Mouse (Mus musculus) liver, embryonic 12.5 days (tissue): Measurements from ENCODE around the gene Nfatc2. TPM values are rescaled to one million over a fixed set of nuclear protein-coding genes. Genes with fewer than 3 reads are reported as not detected.

ENCODE experiments used
- ATAC-seq: fragments of 200-750 bp; cut with Nextera tagmentation; 2 replicates; pipeline ENCODE4 v1.8.0; 2017; ENCODE audit warnings: moderate number of reproducible peaks, mild to moderate bottlenecking, moderate library complexity
- H3K27ac ChIP-seq: fragments of 300-500 bp; sonication (generic); 2 replicates; pipeline ENCODE4 v1.5.1; 2016; ENCODE audit warnings: mild to moderate bottlenecking
- H3K27me3 ChIP-seq: fragments of 300-500 bp; sonication (generic); replicated peaks from 2 replicates; pipeline ENCODE4 v1.6.1; 2016; ENCODE audit warnings: mild to moderate bottlenecking, moderate library complexity
- H3K36me3 ChIP-seq: fragments of 300-500 bp; sonication (generic); 2 replicates; pipeline ENCODE4 v1.6.1; 2016; ENCODE audit warnings: mild to moderate bottlenecking, moderate library complexity
- H3K4me1 ChIP-seq: fragments of 300-500 bp; sonication (generic); 2 replicates; pipeline ENCODE4 v1.6.1; 2016
- H3K4me2 ChIP-seq: fragments of 300-500 bp; sonication (generic); 2 replicates; pipeline ENCODE4 v1.6.1; 2016; ENCODE audit warnings: mild to moderate bottlenecking, moderate library complexity
- H3K4me3 ChIP-seq: fragments of 300-500 bp; sonication (generic); 2 replicates; pipeline ENCODE4 v1.5.1; 2016; ENCODE audit warnings: mild to moderate bottlenecking, moderate library complexity
- H3K9ac ChIP-seq: fragments of 300-500 bp; sonication (generic); 2 replicates; pipeline ENCODE4 v1.6.1; 2016; ENCODE audit warnings: mild to moderate bottlenecking, moderate library complexity
- H3K9me3 ChIP-seq: fragments of 300-500 bp; sonication (generic); replicated peaks from 2 replicates; pipeline ENCODE4 v1.6.1; 2016; ENCODE audit warnings: mild to moderate bottlenecking, moderate library complexity
- WGBS: fragments of 180-500 bp; shearing (Covaris S2); methylation state at CpG from one replicate; pipeline ENCODE4 v1.1.7; 2016; ENCODE audit not compliant: insufficient replicate concordance; 5-methylcytosine and 5-hydroxymethylcytosine counted together
- polyA plus RNA-seq: library from polyadenylated mRNA; unstranded; fragments of >200 nt; fragmentation: Nextera tagmentation; extraction: Ambion mirVana; gene quantifications from 2 replicates; pipeline ENCODE4 v1.2.1, GENCODE M21; 2016

Gene Nfatc2
- polyA plus RNA-seq, 1 experiment from 2014 or later = 0.29 TPM

DNA sequence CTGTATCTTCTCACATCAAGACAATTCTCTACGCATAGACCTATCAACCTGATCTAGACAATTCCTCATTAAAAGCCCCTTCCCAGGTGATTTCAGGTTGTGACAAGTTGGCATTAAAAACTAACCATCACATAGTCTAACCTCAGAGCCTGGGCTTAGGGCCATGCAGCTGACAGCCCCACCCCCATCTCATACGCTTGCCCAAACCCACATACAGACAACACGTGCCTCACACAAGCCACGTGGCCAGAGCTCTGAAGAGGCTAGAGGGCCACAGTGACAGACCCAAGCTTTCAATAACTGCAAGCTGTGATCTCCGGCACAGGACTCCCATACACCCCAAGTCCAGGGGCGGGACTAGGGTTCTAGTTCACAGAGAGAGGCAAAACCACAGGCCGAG, 80.7 kb downstream of the Nfatc2 start:
- Histone ChIP-seq H3K4me1 (peaks cover 14% of the 10 kb centered on the region), H3K27me3 (peaks cover 14% of the 10 kb centered on the region), H3K4me3 (no peak overlapping the region), H3K27ac (no peak overlapping the region), H3K4me2 (no peak overlapping the region), H3K36me3 (no peaks in the 10 kb centered on the region), H3K9me3 (no peaks in the 10 kb centered on the region), H3K9ac (no peak overlapping the region)
- WGBS = 73% methylated on average over 7 of the region's 7 CpGs
- ATAC-seq = no peak

DNA sequence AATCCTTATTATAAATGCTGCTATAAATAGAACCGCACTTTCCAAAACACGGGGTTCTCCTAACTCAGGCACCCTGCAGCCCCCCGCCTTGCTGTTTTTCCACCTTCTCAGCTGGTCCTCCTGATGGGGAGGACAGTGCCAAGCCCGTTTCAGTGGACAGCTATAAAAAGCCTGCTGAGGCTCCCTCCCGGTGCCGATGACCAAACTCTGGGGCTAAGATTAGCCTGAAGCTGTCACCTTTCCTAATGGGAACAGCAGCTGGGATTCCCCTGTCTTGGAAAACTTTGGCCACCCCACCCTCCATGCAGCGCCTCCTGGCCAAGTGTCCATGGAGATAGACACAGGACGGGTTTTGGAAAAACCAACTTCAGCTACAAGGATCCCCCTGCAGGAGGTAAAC, 81.9 kb downstream of the Nfatc2 start:
- no peaks in the 10 kb centered on the region for H3K36me3 ChIP-seq
- peaks cover 9% of the 10 kb centered on the region for H3K27me3 ChIP-seq
- no peak overlapping the region for H3K27ac ChIP-seq
- no peak overlapping the region for H3K9ac ChIP-seq
- WGBS = 71% methylated on average over 8 of the region's 8 CpGs
- no peak for ATAC-seq
- no peak overlapping the region for H3K4me2 ChIP-seq
- no peak overlapping the region for H3K4me3 ChIP-seq
- no peaks in the 10 kb centered on the region for H3K9me3 ChIP-seq
- 0 out of 2 replicates have a peak, but pooled peaks cover 3% of the 10 kb centered on the region for H3K4me1 ChIP-seq

DNA sequence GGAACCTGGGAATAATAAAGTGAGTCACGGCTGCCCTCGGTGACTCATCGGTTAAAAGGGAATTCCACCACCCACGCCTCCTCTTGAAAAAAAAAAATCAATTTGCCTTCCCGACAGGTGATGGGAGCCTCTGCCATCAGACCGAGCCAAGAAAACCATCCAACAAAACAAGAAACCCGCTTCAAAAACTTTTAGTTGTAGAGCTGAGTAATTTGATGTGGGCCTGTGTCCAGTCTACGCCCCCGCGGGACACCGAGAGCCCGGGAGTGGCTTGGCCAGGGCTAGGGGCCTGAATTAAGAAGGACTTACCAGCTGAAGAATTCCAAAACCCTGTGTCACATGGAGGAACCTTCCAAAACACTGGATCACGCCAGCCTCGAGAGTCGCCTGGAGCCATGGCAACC, 83.2 kb downstream of the Nfatc2 start:
- H3K9ac ChIP-seq = no peak overlapping the region
- no peak for ATAC-seq
- 76% methylated on average over 15 of the region's 15 CpGs for WGBS
- H3K4me1 ChIP-seq = 0 out of 2 replicates have a peak, but pooled peaks cover 3% of the 10 kb centered on the region
- no peaks in the 10 kb centered on the region for H3K36me3 ChIP-seq
- H3K27me3 ChIP-seq = peaks cover 9% of the 10 kb centered on the region
- H3K4me3 ChIP-seq = no peak overlapping the region
- no peak overlapping the region for H3K4me2 ChIP-seq
- H3K9me3 ChIP-seq = no peaks in the 10 kb centered on the region
- H3K27ac ChIP-seq = no peak overlapping the region

DNA sequence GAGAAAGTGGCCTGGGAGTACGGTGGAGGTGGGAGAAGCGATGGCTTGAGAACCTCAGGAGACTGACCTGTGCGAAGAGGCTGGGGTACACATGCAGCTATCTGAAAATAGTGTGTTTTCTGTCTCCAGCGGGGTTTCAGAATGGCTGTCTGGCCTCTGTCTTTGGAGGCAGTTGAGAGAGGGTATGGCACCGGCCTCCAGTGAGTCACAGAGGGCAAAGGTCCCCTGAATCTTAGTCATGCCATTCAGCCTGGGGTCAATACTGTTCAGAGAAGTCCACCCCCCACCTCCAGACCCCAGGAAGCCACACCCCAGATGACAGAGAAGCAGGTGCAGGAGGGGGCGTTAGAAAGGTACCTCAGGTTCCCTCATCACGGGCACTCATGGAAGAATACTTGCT, 83.7 kb downstream of the Nfatc2 start:
- no peaks in the 10 kb centered on the region for H3K36me3 ChIP-seq
- H3K27me3 ChIP-seq = peaks cover 5% of the 10 kb centered on the region; the same call in 1 of the 2 replicates
- no peak overlapping the region for H3K4me2 ChIP-seq
- ATAC-seq = no peak
- no peak overlapping the region for H3K9ac ChIP-seq
- no peak overlapping the region for H3K4me3 ChIP-seq
- H3K27ac ChIP-seq = no peak overlapping the region
- no peaks in the 10 kb centered on the region for H3K9me3 ChIP-seq
- WGBS = 74% methylated on average over 7 of the region's 7 CpGs
- H3K4me1 ChIP-seq = 0 out of 2 replicates have a peak, but pooled peaks cover 3% of the 10 kb centered on the region

DNA sequence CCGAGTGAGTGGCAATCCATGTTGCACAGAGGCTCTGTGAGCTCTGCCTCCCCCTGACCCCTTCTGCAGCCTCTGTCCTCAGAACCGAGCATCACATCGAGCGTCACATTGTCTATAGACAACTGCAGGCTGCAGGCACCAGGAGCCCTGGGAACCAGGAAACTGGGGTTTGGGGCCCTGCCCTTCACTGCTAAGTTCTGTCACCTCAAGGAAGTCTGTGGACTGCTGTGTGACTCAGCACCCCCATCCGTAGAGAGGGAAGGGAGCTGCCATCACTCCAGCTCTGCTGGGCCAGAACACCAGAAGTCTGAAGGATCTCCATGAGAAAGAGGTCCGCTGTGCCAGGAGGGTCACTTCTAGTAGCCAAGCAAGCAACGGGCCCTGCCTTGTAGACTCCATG, 84.7 kb downstream of the Nfatc2 start:
- H3K4me2 ChIP-seq = no peak overlapping the region
- no peak overlapping the region for H3K9ac ChIP-seq
- H3K27ac ChIP-seq = no peak overlapping the region
- H3K27me3 ChIP-seq = peaks cover 4% of the 10 kb centered on the region; the same call in 1 of the 2 replicates
- no peaks in the 10 kb centered on the region for H3K9me3 ChIP-seq
- no peak overlapping the region for H3K4me3 ChIP-seq
- H3K36me3 ChIP-seq = no peaks in the 10 kb centered on the region
- ATAC-seq = no peak
- WGBS = 40% methylated on average over 7 of the region's 7 CpGs
- 0 out of 2 replicates have a peak, but pooled peaks cover 3% of the 10 kb centered on the region for H3K4me1 ChIP-seq

DNA sequence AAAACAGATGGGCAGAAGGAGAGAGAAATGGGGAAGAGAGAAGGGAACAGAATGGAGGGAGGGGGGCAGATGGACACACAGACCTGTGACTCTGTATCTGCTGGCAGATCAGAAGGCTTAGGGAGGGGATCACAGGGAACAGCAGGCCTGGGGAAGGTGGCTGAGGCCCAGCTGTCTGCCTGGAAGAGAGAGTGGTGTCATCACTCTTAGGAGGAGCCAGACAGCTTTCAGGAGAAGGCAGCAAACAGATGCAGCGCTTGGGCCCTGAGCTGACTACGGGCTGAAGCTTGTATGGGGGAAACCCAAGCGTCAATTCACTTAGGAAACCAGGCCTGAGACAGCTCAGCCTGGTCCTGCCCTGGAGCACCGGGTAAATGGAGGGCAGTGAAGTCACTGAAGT, 86.0 kb downstream of the Nfatc2 start:
- no peak overlapping the region for H3K27ac ChIP-seq
- H3K4me1 ChIP-seq = 0 out of 2 replicates have a peak, but pooled peaks cover 3% of the 10 kb centered on the region
- H3K4me2 ChIP-seq = no peak overlapping the region
- WGBS = 67% methylated on average over 4 of the region's 4 CpGs
- no peaks in the 10 kb centered on the region for H3K36me3 ChIP-seq
- no peak for ATAC-seq
- H3K4me3 ChIP-seq = no peak overlapping the region
- 0 out of 2 replicates have a peak, but pooled peaks cover 3% of the 10 kb centered on the region for H3K9me3 ChIP-seq
- H3K9ac ChIP-seq = no peak overlapping the region
- peaks cover 4% of the 10 kb centered on the region; the same call in 1 of the 2 replicates for H3K27me3 ChIP-seq

DNA sequence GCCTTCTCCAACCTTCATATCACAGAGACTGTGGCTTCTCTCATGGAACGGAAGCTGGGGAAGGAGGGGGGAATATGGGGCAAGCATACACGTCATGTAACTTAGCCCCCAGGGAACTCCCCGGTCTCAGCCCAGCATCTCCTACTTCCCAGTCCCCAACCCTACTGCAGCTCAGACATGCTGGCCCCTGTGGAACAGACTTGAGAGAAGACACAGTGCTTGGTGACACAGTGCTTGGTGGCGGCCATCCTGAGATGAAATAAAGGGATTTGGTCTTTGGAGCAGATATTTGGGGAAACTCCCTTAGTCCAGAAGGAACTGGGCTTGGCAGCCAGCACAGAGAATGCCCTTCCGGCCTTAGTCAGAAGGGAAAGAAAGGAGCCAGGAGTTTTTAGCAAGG, 87.3 kb downstream of the Nfatc2 start:
- H3K36me3 ChIP-seq = no peaks in the 10 kb centered on the region
- ATAC-seq = no peak

DNA sequence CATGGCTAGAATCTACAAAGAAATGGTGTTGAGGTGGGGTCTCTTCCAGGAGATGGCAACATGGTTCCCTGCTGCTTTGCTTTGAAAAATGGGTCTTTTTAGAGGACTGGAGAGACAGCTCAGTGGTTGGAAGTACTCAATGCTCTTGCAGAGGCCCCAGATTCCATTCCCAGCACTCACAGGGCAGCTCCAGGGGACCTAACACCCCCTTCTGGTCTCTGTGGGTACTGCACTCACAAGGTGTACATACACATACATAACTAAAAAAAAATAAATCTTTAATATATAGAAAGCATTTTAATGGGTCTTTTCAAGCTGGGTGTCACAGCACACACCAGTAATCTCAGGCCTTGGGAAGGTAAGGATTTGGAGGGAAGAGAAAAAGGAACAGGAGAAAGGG, 89.9 kb downstream of the Nfatc2 start:
- Histone ChIP-seq H3K4me1 (no peaks in the 10 kb centered on the region), H3K4me2 (no peak overlapping the region), H3K9ac (no peak overlapping the region), H3K27ac (no peak overlapping the region), H3K27me3 (peaks cover 8% of the 10 kb centered on the region; the same call in 1 of the 2 replicates), H3K36me3 (no peaks in the 10 kb centered on the region), H3K4me3 (no peak overlapping the region), H3K9me3 (0 out of 2 replicates have a peak, but pooled peaks cover 3% of the 10 kb centered on the region)
- ATAC-seq = no peak

More for the DNA sequence above, 87.3 kb downstream of the Nfatc2 start:
- H3K9me3 ChIP-seq = 0 out of 2 replicates have a peak, but pooled peaks cover 3% of the 10 kb centered on the region
- WGBS = 63% methylated on average over 5 of the region's 5 CpGs
- H3K4me1 ChIP-seq = 0 out of 2 replicates have a peak, but pooled peaks cover 3% of the 10 kb centered on the region
- no peak overlapping the region for H3K4me3 ChIP-seq
- no peak overlapping the region for H3K4me2 ChIP-seq
- no peak overlapping the region for H3K9ac ChIP-seq
- peaks cover 4% of the 10 kb centered on the region; the same call in 1 of the 2 replicates for H3K27me3 ChIP-seq
- no peak overlapping the region for H3K27ac ChIP-seq

DNA sequence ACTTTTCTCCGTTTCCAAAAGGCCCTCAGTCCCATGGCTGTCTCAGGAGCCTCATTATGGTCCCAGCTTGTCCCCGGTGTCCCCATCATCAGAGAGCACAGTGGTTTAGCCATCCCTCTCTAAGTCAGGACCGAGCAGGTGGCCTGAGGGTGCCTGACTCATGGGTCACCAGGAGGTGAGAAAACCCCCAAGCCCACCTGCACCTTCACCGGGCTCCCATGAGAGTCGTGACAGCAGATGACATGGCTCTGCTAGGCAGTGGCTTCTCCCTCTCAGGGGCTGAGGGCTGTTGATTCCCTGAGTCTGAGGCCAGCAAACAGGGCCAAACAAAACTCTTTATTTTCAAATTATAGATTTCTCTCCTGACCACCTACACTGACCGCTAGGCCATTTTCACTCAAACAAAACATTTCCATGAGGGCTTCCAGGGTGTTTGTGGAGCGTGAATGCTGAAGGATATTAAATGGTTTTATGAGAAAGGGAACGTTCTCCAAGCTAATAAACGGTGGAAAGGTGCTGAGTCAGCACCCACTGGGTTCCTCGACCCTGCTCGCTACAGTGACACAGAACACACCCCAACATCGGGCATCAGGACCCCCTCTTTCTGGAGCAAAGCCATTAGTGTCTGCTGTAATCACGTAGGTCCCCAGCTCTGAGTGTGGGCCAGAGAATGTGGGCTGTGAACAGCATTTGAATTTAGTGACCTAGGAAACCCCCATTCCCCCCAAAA, 92.8 kb downstream of the Nfatc2 start:
- Histone ChIP-seq H3K27ac (no peak overlapping the region), H3K4me2 (no peak overlapping the region), H3K4me3 (no peak overlapping the region), H3K9me3 (0 out of 2 replicates have a peak, but pooled peaks cover 3% of the 10 kb centered on the region), H3K36me3 (no peaks in the 10 kb centered on the region), H3K27me3 (0 out of 2 replicates have a peak, but pooled peaks cover 4% of the 10 kb centered on the region), H3K4me1 (no peaks in the 10 kb centered on the region), H3K9ac (no peak overlapping the region)
- WGBS = 64% methylated on average over 13 of the region's 13 CpGs
- no peak for ATAC-seq

DNA sequence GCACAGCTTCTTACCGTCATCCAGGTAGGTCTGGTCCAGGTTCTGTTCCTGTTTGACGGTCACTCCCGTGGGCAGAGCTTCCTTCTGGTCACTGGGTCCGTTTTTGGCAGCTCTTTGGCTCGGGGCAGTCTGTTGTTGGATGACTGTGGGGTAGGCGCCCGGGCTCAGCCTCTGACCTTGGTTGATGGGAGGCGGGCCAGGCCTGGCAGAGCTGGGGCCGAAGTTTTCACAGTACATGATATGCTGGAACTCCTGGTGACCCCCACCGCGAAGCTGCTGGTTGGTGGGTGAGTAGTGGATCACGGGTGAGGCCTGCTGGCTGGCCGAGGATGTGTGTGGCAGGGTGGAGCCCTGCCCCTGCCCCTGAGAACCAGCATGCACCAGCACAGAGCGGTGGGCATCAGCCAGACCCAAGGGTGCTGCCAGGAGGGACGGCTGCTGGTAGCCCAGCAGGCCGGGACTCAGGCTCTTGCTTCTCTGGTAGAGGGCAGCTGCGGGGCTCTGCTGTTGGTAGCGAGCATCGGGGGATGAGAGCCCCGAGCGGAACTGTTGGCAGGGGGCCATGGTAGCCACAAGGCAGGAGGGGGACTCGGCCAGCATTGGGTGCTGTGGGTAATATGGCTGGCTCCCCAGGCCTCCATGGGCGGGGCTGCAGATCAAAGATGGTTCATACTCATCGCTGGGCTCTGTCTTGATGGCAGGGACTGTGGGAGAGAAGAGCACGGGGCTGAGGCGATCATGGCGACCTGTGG, 96.8 kb downstream of the Nfatc2 start:
- Histone ChIP-seq H3K9ac (no peak overlapping the region), H3K9me3 (no peaks in the 10 kb centered on the region), H3K27me3 (0 out of 2 replicates have a peak, but pooled peaks cover 4% of the 10 kb centered on the region), H3K4me3 (no peak overlapping the region), H3K4me2 (no peak overlapping the region), H3K36me3 (no peaks in the 10 kb centered on the region), H3K27ac (no peak overlapping the region), H3K4me1 (no peaks in the 10 kb centered on the region)
- 80% methylated on average over 27 of the region's 27 CpGs for WGBS
- ATAC-seq = no peak

DNA sequence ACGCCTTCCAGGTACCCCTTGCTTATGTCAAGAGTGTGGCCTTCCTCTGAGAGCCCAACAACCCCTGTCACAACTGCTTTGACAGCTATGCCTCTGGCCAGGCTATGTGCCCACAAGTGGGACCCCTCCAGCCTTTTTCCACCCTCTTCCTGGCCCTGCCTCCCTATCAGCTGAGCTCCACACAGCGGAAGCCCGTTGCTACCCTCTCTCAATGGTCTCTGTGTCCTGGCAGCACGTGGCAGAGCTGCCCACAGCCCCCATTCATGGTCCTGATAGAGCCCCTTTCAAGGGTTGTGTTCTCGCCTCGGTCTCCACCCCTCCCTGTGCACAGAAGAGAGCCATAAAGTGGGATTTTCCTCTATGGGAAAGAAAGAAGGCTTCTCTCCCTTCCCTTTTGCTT, 97.7 kb downstream of the Nfatc2 start:
- Histone ChIP-seq H3K9me3 (no peaks in the 10 kb centered on the region), H3K27me3 (peaks cover 4% of the 10 kb centered on the region; the same call in 1 of the 2 replicates), H3K36me3 (no peaks in the 10 kb centered on the region), H3K27ac (no peak overlapping the region), H3K4me2 (no peak overlapping the region), H3K4me3 (no peak overlapping the region), H3K4me1 (no peaks in the 10 kb centered on the region), H3K9ac (no peak overlapping the region)
- ATAC-seq = no peak
- 59% methylated on average over 6 of the region's 6 CpGs for WGBS

DNA sequence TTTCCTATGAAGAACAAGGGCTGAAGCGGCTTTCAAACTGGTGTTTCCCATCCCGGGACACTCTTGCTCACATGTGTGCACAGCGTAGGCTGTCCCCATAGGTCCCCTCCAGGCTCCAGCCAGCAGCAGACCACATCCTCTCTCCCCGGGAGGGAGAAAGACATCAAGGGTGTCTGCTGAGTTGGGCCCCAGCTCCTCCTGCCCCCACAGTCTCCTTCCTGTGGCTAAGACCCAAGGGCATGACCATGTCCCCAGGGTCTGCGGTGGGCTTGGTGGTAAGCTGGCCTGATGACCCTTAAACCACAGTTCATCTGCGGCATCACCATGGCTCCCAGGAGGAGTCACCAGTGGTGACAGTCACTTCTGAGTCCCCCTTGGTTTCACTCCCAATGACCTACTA, 100.7 kb downstream of the Nfatc2 start:
- no peak overlapping the region for H3K4me2 ChIP-seq

More for the DNA sequence above, 100.7 kb downstream of the Nfatc2 start:
- no peak overlapping the region for H3K27ac ChIP-seq
- no peaks in the 10 kb centered on the region; the same call in 1 of the 2 replicates for H3K27me3 ChIP-seq
- 39% methylated on average over 6 of the region's 6 CpGs for WGBS
- no peak overlapping the region for H3K9ac ChIP-seq
- H3K4me1 ChIP-seq = no peaks in the 10 kb centered on the region
- H3K9me3 ChIP-seq = no peaks in the 10 kb centered on the region
- ATAC-seq = no peak
- H3K36me3 ChIP-seq = no peaks in the 10 kb centered on the region
- no peak overlapping the region for H3K4me3 ChIP-seq
